Mouse (Mus musculus) lung, embryonic 14.5 days (tissue): ENCODE results near the gene Map3k14. TPM values are rescaled to one million over a fixed set of nuclear protein-coding genes. Genes with fewer than 3 reads are reported as not detected.
A peak's percentile ranks its signal among the peaks of the same experiment; 100 is the strongest.

Source experiments
- ATAC-seq: fragments of 200-750 bp; cut with Nextera tagmentation; 2 replicates; pipeline ENCODE4 v1.8.0; 2017; ENCODE audit warnings: mild to moderate bottlenecking, moderate TSS enrichment, moderate library complexity; ENCODE audit not compliant: insufficient read depth
- DNase-seq: peaks from one replicate; pipeline ENCODE4 v3.0.0-alpha.2; 2015
- H3K27ac ChIP-seq: fragments of 300-500 bp; sonication (generic); 2 replicates; pipeline ENCODE4 v1.5.1; 2014; ENCODE audit warnings: low read depth, mild to moderate bottlenecking, moderate library complexity
- H3K27me3 ChIP-seq: fragments of 300-500 bp; sonication (generic); 2 replicates; pipeline ENCODE4 v1.6.1; 2014; ENCODE audit warnings: low read length, control low read depth; ENCODE audit not compliant: insufficient read depth
- H3K36me3 ChIP-seq: fragments of 300-500 bp; sonication (generic); 2 replicates; pipeline ENCODE4 v1.6.1; 2014; ENCODE audit warnings: control low read depth; ENCODE audit not compliant: insufficient read depth
- H3K4me1 ChIP-seq: fragments of 300-500 bp; sonication (generic); 2 replicates; pipeline ENCODE4 v1.6.1; 2014; ENCODE audit warnings: antibody characterized with exemption, control low read depth; ENCODE audit not compliant: insufficient read depth
- H3K4me2 ChIP-seq: fragments of 300-500 bp; sonication (generic); 2 replicates; pipeline ENCODE4 v1.6.1; 2014; ENCODE audit warnings: mild to moderate bottlenecking
- H3K4me3 ChIP-seq: fragments of 300-500 bp; sonication (generic); 2 replicates; pipeline ENCODE4 v1.5.1; 2014; ENCODE audit warnings: low read depth, low read length
- H3K9ac ChIP-seq: fragments of 300-500 bp; sonication (generic); 2 replicates; pipeline ENCODE4 v1.6.1; 2014
- H3K9me3 ChIP-seq: fragments of 300-500 bp; sonication (generic); 2 replicates; pipeline ENCODE4 v1.6.1; 2016; ENCODE audit warnings: low read depth, low read length, control low read depth
- CTCF ChIP-seq: IDR thresholded peaks from 2 replicates; pipeline ENCODE4 v1.5.1; 2016; ENCODE audit warnings: antibody characterized with exemption, low read depth
- WGBS: fragments of 180-500 bp; shearing (Covaris S2); extraction: QIAGEN DNeasy Blood & Tissue Kit; methylation state at CpG from one replicate; pipeline ENCODE4 v1.1.7; 2014; 5-methylcytosine and 5-hydroxymethylcytosine counted together
- polyA plus RNA-seq: library from polyadenylated mRNA; unstranded; fragments of >200 nt; fragmentation: Nextera tagmentation; extraction: Ambion mirVana; gene quantifications from 2 replicates; pipeline ENCODE4 v1.2.1, GENCODE M21; 2014

Gene Map3k14
- polyA plus RNA-seq, 1 experiment from 2014 or later: 3.1 TPM

DNA sequence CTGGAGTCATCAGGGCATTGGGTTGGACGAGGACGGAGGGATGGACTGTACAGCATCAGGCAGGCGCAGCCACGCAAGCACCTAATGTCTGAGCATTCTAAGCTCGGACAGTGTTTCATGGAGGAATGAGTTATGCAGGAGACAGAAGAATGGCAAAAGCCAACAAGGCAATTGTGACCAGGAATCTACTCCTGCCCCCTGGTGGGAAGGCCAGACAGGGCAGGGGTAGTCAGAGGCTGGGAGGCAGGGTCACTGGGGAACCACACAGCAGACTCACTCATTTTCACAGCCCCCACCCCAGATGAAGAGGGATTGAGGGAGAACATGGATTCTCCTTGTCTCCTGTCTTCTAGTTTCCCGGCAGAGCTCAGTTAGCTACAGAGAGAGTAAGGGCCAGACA is 4.7 kb upstream of the Map3k14 start:
- TF ChIP-seq CTCF: peak; percentile 68
- Histone ChIP-seq H3K4me1 (peaks cover 7% of the 10 kb centered on the region), H3K9me3 (no peaks in the 10 kb centered on the region), H3K36me3 (no peaks in the 10 kb centered on the region), H3K27me3 (no peaks in the 10 kb centered on the region), H3K27ac (no peak overlapping the region), H3K4me2 (no peak overlapping the region), H3K9ac (no peak overlapping the region), H3K4me3 (no peak overlapping the region)
- 68% methylated on average over 6 of the region's 6 CpGs for WGBS
- ATAC-seq (no peak), DNase-seq (peak; percentile 59)

DNA sequence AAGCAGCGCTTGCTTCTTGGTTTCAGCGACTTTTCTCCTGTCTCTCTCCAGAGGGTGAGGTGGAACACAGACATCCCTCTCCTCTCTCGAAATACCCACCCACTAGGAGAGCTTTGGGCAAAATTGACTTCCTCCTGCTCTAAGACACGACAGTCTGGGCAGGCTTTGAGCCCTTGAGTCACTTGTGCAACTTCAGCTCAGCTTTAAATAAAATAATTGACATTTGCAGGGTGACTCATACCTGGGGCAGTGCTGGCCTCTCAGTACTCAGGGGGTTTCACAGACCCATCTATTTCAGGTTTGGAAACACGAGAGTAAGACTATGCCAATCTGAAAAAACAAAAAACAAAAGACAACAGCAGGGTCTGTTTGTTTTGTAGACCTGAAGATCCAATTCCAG is 2.2 kb upstream of the Map3k14 start:
- H3K36me3 ChIP-seq: no peaks in the 10 kb centered on the region
- H3K27ac ChIP-seq: no peak overlapping the region
- peaks cover 10% of the 10 kb centered on the region for H3K4me1 ChIP-seq
- H3K9me3 ChIP-seq: no peaks in the 10 kb centered on the region
- no peak for TF ChIP-seq CTCF
- H3K4me3 ChIP-seq: no peak overlapping the region
- DNase-seq (no peak), ATAC-seq (no peak)
- 69% methylated on average over 5 of the region's 5 CpGs for WGBS
- H3K4me2 ChIP-seq: no peak overlapping the region
- H3K27me3 ChIP-seq: no peaks in the 10 kb centered on the region
- no peak overlapping the region for H3K9ac ChIP-seq

DNA sequence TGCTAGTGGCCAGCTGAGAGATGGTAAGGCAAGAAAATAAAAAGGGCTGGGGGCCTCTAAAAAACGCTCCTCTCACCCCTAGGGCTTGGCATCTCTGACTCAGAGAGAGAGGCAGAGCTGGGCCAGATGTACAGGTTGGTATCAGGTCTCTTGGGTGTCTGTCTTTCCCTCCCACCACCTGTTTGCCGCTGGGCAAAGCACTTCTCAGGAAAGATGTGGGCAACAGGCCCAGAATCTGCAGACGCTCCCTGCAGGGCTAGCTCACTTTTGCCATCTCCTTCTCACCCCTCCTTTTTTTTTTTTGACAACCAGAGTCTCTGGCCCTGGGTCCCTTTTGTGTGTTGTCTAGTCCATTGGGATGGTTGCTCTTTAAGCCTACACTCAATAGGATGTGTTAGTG is 1.6 kb upstream of the Map3k14 start:
- DNase-seq: no peak
- H3K9ac ChIP-seq: no peak overlapping the region
- no peak for TF ChIP-seq CTCF
- no peak overlapping the region for H3K4me2 ChIP-seq
- no peak overlapping the region for H3K4me3 ChIP-seq
- no peaks in the 10 kb centered on the region for H3K36me3 ChIP-seq
- 82% methylated on average over 3 of the region's 3 CpGs for WGBS
- no peaks in the 10 kb centered on the region for H3K27me3 ChIP-seq
- H3K9me3 ChIP-seq: no peaks in the 10 kb centered on the region
- H3K4me1 ChIP-seq: peaks cover 10% of the 10 kb centered on the region
- no peak overlapping the region for H3K27ac ChIP-seq
- ATAC-seq: no peak

GRCm38 (mm10) chr11:103268350-103268749 is 1.1 kb upstream of the Map3k14 start:
- WGBS: 69% methylated on average over 4 of the region's 4 CpGs
- no peak overlapping the region for H3K4me3 ChIP-seq
- peak overlapping the region; percentile 78 for H3K4me2 ChIP-seq

GRCm38 (mm10) chr11:103266729-103267345 is 435 bp downstream of the Map3k14 start:
- peaks cover 18% of the 10 kb centered on the region for H3K4me1 ChIP-seq
- no peak for DNase-seq
- ATAC-seq: peak; percentile 74; the same call in 1 of the 2 replicates

More at GRCm38 (mm10) chr11:103268350-103268749, 1.1 kb upstream of the Map3k14 start:
- DNase-seq (no peak), ATAC-seq (no peak)
- no peaks in the 10 kb centered on the region for H3K27me3 ChIP-seq
- no peaks in the 10 kb centered on the region for H3K9me3 ChIP-seq
- TF ChIP-seq CTCF: no peak
- H3K9ac ChIP-seq: no peak overlapping the region
- H3K27ac ChIP-seq: peak overlapping the region; percentile 86
- H3K36me3 ChIP-seq: no peaks in the 10 kb centered on the region
- H3K4me1 ChIP-seq: peaks cover 15% of the 10 kb centered on the region

DNA sequence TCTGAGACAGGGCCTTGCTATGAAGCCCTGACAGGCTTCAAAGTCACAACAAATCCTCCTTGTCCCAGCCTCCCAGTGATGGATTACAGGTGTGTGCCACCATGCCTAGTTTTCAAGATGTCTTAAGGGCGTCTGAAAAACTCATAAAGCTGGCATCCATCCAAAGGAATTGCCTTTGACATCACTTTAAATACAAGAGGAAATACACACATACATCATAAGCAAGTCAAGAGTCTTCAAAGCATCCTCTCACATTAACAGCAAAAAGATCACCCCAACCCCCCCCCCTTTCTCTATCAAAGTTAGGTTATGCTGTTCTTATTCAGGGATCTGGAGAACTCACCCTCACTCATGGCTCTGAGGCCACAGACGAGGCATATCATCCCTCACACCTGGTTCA is 1.4 kb downstream of the Map3k14 start:
- H3K9ac ChIP-seq: no peak overlapping the region
- H3K4me2 ChIP-seq: peak overlapping the region; percentile 78
- WGBS: 25% methylated on average over 2 of the region's 2 CpGs
- DNase-seq: peak; percentile 43
- TF ChIP-seq CTCF: no peak
- no peaks in the 10 kb centered on the region for H3K9me3 ChIP-seq
- H3K27ac ChIP-seq: no peak overlapping the region
- H3K4me3 ChIP-seq: peak overlapping the region; percentile 65; the same call in 1 of the 2 replicates
- no peak for ATAC-seq
- no peaks in the 10 kb centered on the region for H3K36me3 ChIP-seq
- no peaks in the 10 kb centered on the region for H3K27me3 ChIP-seq
- H3K4me1 ChIP-seq: peaks cover 18% of the 10 kb centered on the region

More at GRCm38 (mm10) chr11:103266729-103267345, 435 bp downstream of the Map3k14 start:
- Histone ChIP-seq H3K36me3 (no peaks in the 10 kb centered on the region), H3K4me3 (peak overlapping the region; percentile 65), H3K27ac (peak overlapping the region; percentile 74), H3K9me3 (no peaks in the 10 kb centered on the region), H3K9ac (peak overlapping the region; percentile 55), H3K27me3 (no peaks in the 10 kb centered on the region), H3K4me2 (peak overlapping the region; percentile 78)
- WGBS: under 1% methylated on average over 42 of the region's 42 CpGs
- peak; percentile 9; the same call in 1 of the 2 replicates for TF ChIP-seq CTCF

DNA sequence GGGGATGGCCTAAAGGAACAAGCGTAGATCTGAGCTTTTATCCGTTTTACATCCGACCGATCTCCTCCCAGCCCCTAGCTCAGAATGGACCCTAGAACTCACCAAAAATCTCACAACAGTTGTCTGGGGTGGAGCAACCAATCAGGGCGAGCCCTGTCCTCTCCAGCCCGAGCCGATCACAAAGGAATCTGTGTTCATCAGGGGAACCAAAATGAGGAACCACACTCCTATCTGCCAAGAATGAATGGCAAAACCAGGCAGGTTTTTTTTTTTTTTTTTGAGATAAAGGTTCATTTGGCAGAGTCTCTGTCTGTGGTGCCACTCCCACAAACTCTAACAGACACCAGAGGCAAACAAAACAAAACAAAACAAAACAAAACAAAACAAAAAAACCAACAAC is 2.1 kb downstream of the Map3k14 start:
- Histone ChIP-seq H3K4me3 (no peak overlapping the region), H3K4me2 (peak overlapping the region; percentile 18; the same call in 1 of the 2 replicates), H3K27me3 (no peaks in the 10 kb centered on the region), H3K36me3 (no peaks in the 10 kb centered on the region), H3K9me3 (no peaks in the 10 kb centered on the region), H3K27ac (no peak overlapping the region), H3K4me1 (peaks cover 18% of the 10 kb centered on the region), H3K9ac (no peak overlapping the region)
- WGBS: 66% methylated on average over 7 of the region's 7 CpGs
- ATAC-seq (no peak), DNase-seq (no peak)
- TF ChIP-seq CTCF: no peak
